8 mouse cellular contexts compared by ENCODE assay signal in the genomic region with DNA sequence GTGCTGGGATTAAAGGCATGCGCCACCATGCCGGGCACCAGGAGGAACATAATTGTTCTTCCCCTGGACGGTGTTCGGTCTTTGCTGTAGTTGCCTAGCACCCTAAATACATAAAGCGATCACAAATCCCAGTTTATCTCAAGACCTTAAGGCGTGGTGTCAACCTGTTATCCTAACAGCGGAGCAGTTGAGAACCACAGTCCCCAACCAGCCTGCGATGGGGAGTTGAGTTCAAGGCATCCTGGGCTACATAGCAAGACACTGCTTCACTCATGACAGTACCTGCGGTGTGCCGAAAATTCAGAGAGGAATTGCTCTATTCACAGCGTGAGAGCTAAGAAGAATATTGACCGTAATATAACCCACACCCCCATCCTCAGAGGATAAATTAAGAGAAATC. TPM values are rescaled to one million over a fixed set of nuclear protein-coding genes. Genes with fewer than 3 reads are reported as not detected.
DNase-seq lines count a peak whose midpoint lies in the region; ATAC-seq and TF ChIP-seq lines count a peak whose summit lies in the region.

No protein-coding gene starts in this region.

- peak overlapping the region; percentile 89; the same call in 1 of the 2 replicates for H3K27ac ChIP-seq in heart, postnatal 0 days (ENCODE audit: low read depth)
- no peak overlapping the region for H3K27ac ChIP-seq in brown adipose tissue, adult 24 weeks (replicated peaks; ENCODE audit: low read depth, low read length)
- peak overlapping the region; percentile 58; the same call in 1 of the 2 replicates for H3K27ac ChIP-seq in hindbrain, embryonic 16.5 days (ENCODE audit: low read depth, low read length)
- H3K27ac ChIP-seq in midbrain, embryonic 15.5 days = peak overlapping the region; percentile 97

- H3K4me2 ChIP-seq in heart, postnatal 0 days (ENCODE audit: low read depth, low read length) = peak overlapping the region; percentile 83
- peak overlapping the region; percentile 91 for H3K4me2 ChIP-seq in hindbrain, embryonic 16.5 days (ENCODE audit: low read length)
- H3K4me2 ChIP-seq in midbrain, embryonic 15.5 days = peak overlapping the region; percentile 64

- H3K9ac ChIP-seq in heart, postnatal 0 days (replicated peaks; ENCODE audit: low read depth, low read length) = peak overlapping the region; percentile 89; the same call in 1 of the 2 replicates
- H3K9ac ChIP-seq in hindbrain, embryonic 16.5 days (ENCODE audit: low read depth, low read length) = peak overlapping the region; percentile 30; the same call in 1 of the 2 replicates
- H3K9ac ChIP-seq in midbrain, embryonic 15.5 days = no peak overlapping the region

- peak overlapping the region; percentile 82 for H3K4me3 ChIP-seq in heart, postnatal 0 days (ENCODE audit: low read depth, low read length)
- H3K4me3 ChIP-seq in brown adipose tissue, adult 24 weeks (ENCODE audit: insufficient read depth, low read depth, low read length) = peak overlapping the region; percentile 33; the same call in 1 of the 2 replicates
- H3K4me3 ChIP-seq in hindbrain, embryonic 16.5 days (ENCODE audit: low read length) = peak overlapping the region; percentile 83
- peak overlapping the region; percentile 79 for H3K4me3 ChIP-seq in midbrain, embryonic 15.5 days

- no peak for TF ChIP-seq CTCF in heart, postnatal 0 days (IDR thresholded peaks at IDR 0.05; ENCODE audit: low read depth)

- intact Hi-C loops in gastrocnemius, postnatal 14 days (cut with DNase I; ENCODE audit: low total_unique reads) = no loop called here

- WGBS in heart, postnatal 0 days = 49% methylated on average over 12 of the region's 12 CpGs
- 58% methylated on average over 12 of the region's 12 CpGs for WGBS in hindbrain, embryonic 16.5 days
- WGBS in midbrain, embryonic 15.5 days = 61% methylated on average over 12 of the region's 12 CpGs

- no peak for ATAC-seq in heart, postnatal 0 days (ENCODE audit: insufficient read depth, low read depth)
- ATAC-seq in hindbrain, embryonic 16.5 days = no peak
- ATAC-seq in midbrain, embryonic 15.5 days (replicated peaks) = no peak

- DNase-seq in heart, postnatal 0 days (ENCODE audit: low spot score) = no peak
- no peak for DNase-seq in heart, adult 8-10 months (ENCODE audit: low spot score)
- DNase-seq in gastrocnemius, postnatal 14 days = no peak
- no peak for DNase-seq in natural killer cell, adult 2 months (ENCODE audit: low spot score in 2 of 2)
- DNase-seq in thymus, postnatal 36 days = no peak

- TF ChIP-seq EP300 in heart, postnatal 0 days (IDR thresholded peaks at IDR 0.05; ENCODE audit: low read depth) = no peak

- no peaks in the 10 kb centered on the region for H3K27me3 ChIP-seq in heart, postnatal 0 days (ENCODE audit: control insufficient read depth, insufficient read depth, low read length)
- no peaks in the 10 kb centered on the region for H3K27me3 ChIP-seq in hindbrain, embryonic 16.5 days (replicated peaks; ENCODE audit: control insufficient read depth, insufficient read depth, low read length)
- H3K27me3 ChIP-seq in midbrain, embryonic 15.5 days (replicated peaks) = no peaks in the 10 kb centered on the region

- peaks cover 12% of the 10 kb centered on the region for H3K4me1 ChIP-seq in heart, postnatal 0 days (ENCODE audit: control insufficient read depth, insufficient read depth)
- peaks cover 8% of the 10 kb centered on the region; the same call in 1 of the 2 replicates for H3K4me1 ChIP-seq in brown adipose tissue, adult 24 weeks (ENCODE audit: control insufficient read depth, insufficient read depth, insufficient read length, low read length)
- H3K4me1 ChIP-seq in hindbrain, embryonic 16.5 days (ENCODE audit: control insufficient read depth, insufficient read depth, low read depth, low read length) = peaks cover 13% of the 10 kb centered on the region
- peaks cover 19% of the 10 kb centered on the region for H3K4me1 ChIP-seq in midbrain, embryonic 15.5 days

- peaks cover 55% of the 10 kb centered on the region for H3K36me3 ChIP-seq in heart, postnatal 0 days (replicated peaks; ENCODE audit: control insufficient read depth, insufficient read depth, low read length)
- H3K36me3 ChIP-seq in hindbrain, embryonic 16.5 days (ENCODE audit: control insufficient read depth, insufficient read depth, low read length) = peaks cover 26% of the 10 kb centered on the region
- peaks cover 15% of the 10 kb centered on the region for H3K36me3 ChIP-seq in midbrain, embryonic 15.5 days (replicated peaks)

- H3K9me3 ChIP-seq in heart, postnatal 0 days (replicated peaks; ENCODE audit: control insufficient read depth, low read length) = no peaks in the 10 kb centered on the region
- H3K9me3 ChIP-seq in hindbrain, embryonic 16.5 days (ENCODE audit: control insufficient read depth, low read length) = no peaks in the 10 kb centered on the region
- H3K9me3 ChIP-seq in midbrain, embryonic 15.5 days = no peaks in the 10 kb centered on the region

RNA-seq across cellular contexts. Expression of a gene that starts 0.6 kb away (rescaled TPM):
- 24.7 and 49.9 TPM in 2 replicates for total RNA-seq in heart, postnatal 0 days (2014; rRNA removed; ENCODE audit: low replicate concordance)
- polyA plus RNA-seq in heart, postnatal 0 days (2015; fragmentation: Nextera tagmentation; extraction: Ambion mirVana) = 170 and 190 TPM in 2 replicates
- 10 to 100 TPM; 54.6 to 73.4 (median 61.2) TPM for total RNA-seq in heart, adult 8-10 months (2022)
- polyA plus RNA-seq in brown adipose tissue, adult 24 weeks (2012; ENCODE audit: insufficient read depth, insufficient read length, missing spikeins) = 115 and 131 TPM in 2 replicates
- 196 and 202 TPM in 2 replicates for polyA plus RNA-seq in hindbrain, embryonic 16.5 days (2015; fragmentation: Nextera tagmentation; extraction: Ambion mirVana)
- polyA plus RNA-seq in midbrain, embryonic 15.5 days (2015; fragmentation: Nextera tagmentation; extraction: Ambion mirVana) = 194 and 204 TPM in 2 replicates
- total RNA-seq in gastrocnemius, postnatal 14 days (2021) = 10 to 100 TPM; 47.2 to 55.8 TPM

RNA-seq across cellular contexts. Expression of a gene that starts 15.9 kb away (rescaled TPM):
- total RNA-seq in heart, postnatal 0 days (2014; rRNA removed; ENCODE audit: low replicate concordance) = 796 and 830 TPM in 2 replicates
- 590 and 625 TPM in 2 replicates for polyA plus RNA-seq in heart, postnatal 0 days (2015; fragmentation: Nextera tagmentation; extraction: Ambion mirVana)
- 1,000 to 10,000 TPM in 3 of 4 experiments, 100 to 1,000 TPM in 1; 991 to 1,066 (median 1,045) TPM for total RNA-seq in heart, adult 8-10 months (2022)
- 1,610 and 1,861 TPM in 2 replicates for polyA plus RNA-seq in brown adipose tissue, adult 24 weeks (2012; ENCODE audit: insufficient read depth, insufficient read length, missing spikeins)
- polyA plus RNA-seq in hindbrain, embryonic 16.5 days (2015; fragmentation: Nextera tagmentation; extraction: Ambion mirVana) = 303 and 314 TPM in 2 replicates
- polyA plus RNA-seq in midbrain, embryonic 15.5 days (2015; fragmentation: Nextera tagmentation; extraction: Ambion mirVana) = 256 and 257 TPM in 2 replicates
- total RNA-seq in gastrocnemius, postnatal 14 days (2021) = 100 to 1,000 TPM; 571 to 668 TPM

RNA-seq across cellular contexts. Expression of a gene that starts 18.5 kb away (rescaled TPM):
- 19.6 and 24.1 TPM in 2 replicates for total RNA-seq in heart, postnatal 0 days (2014; rRNA removed; ENCODE audit: low replicate concordance)
- 12.5 and 13.4 TPM in 2 replicates for polyA plus RNA-seq in heart, postnatal 0 days (2015; fragmentation: Nextera tagmentation; extraction: Ambion mirVana)
- 1 to 10 TPM; 6.1 to 7.1 (median 6.5) TPM for total RNA-seq in heart, adult 8-10 months (2022)
- 5.9 and 8.9 TPM in 2 replicates for polyA plus RNA-seq in brown adipose tissue, adult 24 weeks (2012; ENCODE audit: insufficient read depth, insufficient read length, missing spikeins)
- 18.2 and 20.9 TPM in 2 replicates for polyA plus RNA-seq in hindbrain, embryonic 16.5 days (2015; fragmentation: Nextera tagmentation; extraction: Ambion mirVana)
- polyA plus RNA-seq in midbrain, embryonic 15.5 days (2015; fragmentation: Nextera tagmentation; extraction: Ambion mirVana) = 21.9 and 24.0 TPM in 2 replicates
- 1 to 10 TPM; 7.4 to 8.2 TPM for total RNA-seq in gastrocnemius, postnatal 14 days (2021)

RNA-seq across cellular contexts. Expression of a gene that starts 23.1 kb away (rescaled TPM):
- 6.6 and 6.8 TPM in 2 replicates for total RNA-seq in heart, postnatal 0 days (2014; rRNA removed; ENCODE audit: low replicate concordance)
- 4.7 and 5.2 TPM in 2 replicates for polyA plus RNA-seq in heart, postnatal 0 days (2015; fragmentation: Nextera tagmentation; extraction: Ambion mirVana)
- total RNA-seq in heart, adult 8-10 months (2022) = under 1 TPM in 1 of 4 experiments, not detected in 3; 0.38 TPM
- not detected in 2 replicates for polyA plus RNA-seq in brown adipose tissue, adult 24 weeks (2012; ENCODE audit: insufficient read depth, insufficient read length, missing spikeins)
- 0.22 and 0.73 TPM in 2 replicates for polyA plus RNA-seq in hindbrain, embryonic 16.5 days (2015; fragmentation: Nextera tagmentation; extraction: Ambion mirVana)
- polyA plus RNA-seq in midbrain, embryonic 15.5 days (2015; fragmentation: Nextera tagmentation; extraction: Ambion mirVana) = not detected in 2 replicates
- not detected for total RNA-seq in gastrocnemius, postnatal 14 days (2021)

RNA-seq across cellular contexts. Expression of a gene that starts 47.2 kb away (rescaled TPM):
- 35.2 and 36.9 TPM in 2 replicates for total RNA-seq in heart, postnatal 0 days (2014; rRNA removed; ENCODE audit: low replicate concordance)
- polyA plus RNA-seq in heart, postnatal 0 days (2015; fragmentation: Nextera tagmentation; extraction: Ambion mirVana) = 52.9 and 61.2 TPM in 2 replicates
- total RNA-seq in heart, adult 8-10 months (2022) = 100 to 1,000 TPM; 365 to 443 (median 423) TPM
- 122 and 173 TPM in 2 replicates for polyA plus RNA-seq in brown adipose tissue, adult 24 weeks (2012; ENCODE audit: insufficient read depth, insufficient read length, missing spikeins)
- 11.4 and 32.3 TPM in 2 replicates for polyA plus RNA-seq in hindbrain, embryonic 16.5 days (2015; fragmentation: Nextera tagmentation; extraction: Ambion mirVana)
- 42.6 and 44.2 TPM in 2 replicates for polyA plus RNA-seq in midbrain, embryonic 15.5 days (2015; fragmentation: Nextera tagmentation; extraction: Ambion mirVana)
- 100 to 1,000 TPM; 257 to 331 TPM for total RNA-seq in gastrocnemius, postnatal 14 days (2021)

Comparison
In these comparisons a context has a peak if more than half of its experiments do, and no peak if none do; other contexts are left out.
1. H3K4me3 ChIP-seq: peak in every context shown above with its lines; median percentile 83 in hindbrain, embryonic 16.5 days; 82 in heart, postnatal 0 days; 79 in midbrain, embryonic 15.5 days; 33 in brown adipose tissue, adult 24 weeks.